Mouse (Mus musculus) C2C12 (cell line): ENCODE data around the gene Pdcd10.

Experiments
- CEBPB ChIP-seq: IDR thresholded peaks from one replicate; pipeline ENCODE4 v1.6.1; 2011; ENCODE audit warnings: low read depth, mild to moderate bottlenecking, control low read depth, moderate library complexity
- CTCF ChIP-seq: IDR thresholded peaks from one replicate; pipeline ENCODE4 v1.5.1; 2011; ENCODE audit not compliant: control insufficient read depth, insufficient read depth, insufficient read length
- MAX ChIP-seq: IDR thresholded peaks from one replicate; pipeline ENCODE4 v1.6.1; 2011; ENCODE audit warnings: mild to moderate bottlenecking, control low read depth
- MYOD1 ChIP-seq: IDR thresholded peaks from one replicate; pipeline ENCODE4 v1.6.1; 2011; ENCODE audit warnings: low read depth; ENCODE audit not compliant: control insufficient read depth, insufficient read length
- MYOG ChIP-seq: IDR thresholded peaks from one replicate; pipeline ENCODE4 v1.6.1; 2011; ENCODE audit not compliant: control insufficient read depth, insufficient read length; ENCODE audit errors: extremely low read depth
- USF1 ChIP-seq: IDR thresholded peaks from one replicate; pipeline ENCODE4 v1.6.1; 2011; ENCODE audit warnings: low read depth, mild to moderate bottlenecking, control low read depth, moderate library complexity

DNA sequence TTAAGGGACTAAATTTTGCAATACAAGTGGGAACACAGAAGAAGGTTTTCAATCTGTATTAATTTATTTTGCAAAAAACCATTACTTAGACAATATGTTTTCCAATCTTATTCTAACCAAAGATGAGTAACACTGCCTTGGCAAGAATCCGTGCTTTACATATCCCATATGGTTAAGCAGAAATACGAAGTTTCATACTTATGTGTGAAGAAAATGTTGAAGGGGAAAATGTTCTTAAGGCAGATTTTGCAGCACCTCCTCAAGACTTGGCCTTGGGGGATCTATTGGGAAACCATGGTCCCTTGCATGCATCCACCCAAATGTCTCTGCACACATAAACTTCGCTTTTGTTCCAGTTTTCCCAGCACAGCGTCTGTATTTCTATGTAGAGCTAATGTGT is 28.2 kb upstream of the Pdcd10 start:
- TF ChIP-seq CTCF (no peak), CEBPB (no peak), USF1 (no peak), MYOD1 (no peak), MYOG (no peak), MAX (no peak)
